Mouse (Mus musculus) midbrain, embryonic 16.5 days (tissue): Measurements from ENCODE around the gene Col18a1. TPM values are rescaled to one million over a fixed set of nuclear protein-coding genes. Genes with fewer than 3 reads are reported as not detected.

Source experiments
- ATAC-seq: fragments of 200-750 bp; cut with Nextera tagmentation; 2 replicates; pipeline ENCODE4 v1.8.0; 2017; ENCODE audit warnings: moderate TSS enrichment
- H3K27ac ChIP-seq: fragments of 300-500 bp; sonication (generic); 2 replicates; pipeline ENCODE4 v1.5.1; 2014; ENCODE audit warnings: mild to moderate bottlenecking, low read length, mixed read lengths
- H3K27me3 ChIP-seq: fragments of 300-500 bp; sonication (generic); 2 replicates; pipeline ENCODE4 v1.6.1; 2014; ENCODE audit warnings: low read depth, low read length, mixed read lengths; ENCODE audit not compliant: control insufficient read depth, insufficient read depth
- H3K36me3 ChIP-seq: fragments of 300-500 bp; sonication (generic); 2 replicates; pipeline ENCODE4 v1.6.1; 2014; ENCODE audit warnings: mild to moderate bottlenecking, low read length, moderate library complexity, mixed read lengths; ENCODE audit not compliant: control insufficient read depth, insufficient read depth
- H3K4me1 ChIP-seq: fragments of 300-500 bp; sonication (generic); 2 replicates; pipeline ENCODE4 v1.6.1; 2014; ENCODE audit warnings: mild to moderate bottlenecking, low read length, mixed read lengths; ENCODE audit not compliant: control insufficient read depth, insufficient read depth
- H3K4me2 ChIP-seq: fragments of 300-500 bp; sonication (generic); 2 replicates; pipeline ENCODE4 v1.6.1; 2014; ENCODE audit warnings: mild to moderate bottlenecking, low read length, mixed read lengths
- H3K4me3 ChIP-seq: fragments of 300-500 bp; sonication (generic); 2 replicates; pipeline ENCODE4 v1.5.1; 2014; ENCODE audit warnings: low read depth, mild to moderate bottlenecking, low read length, moderate library complexity, mixed read lengths
- H3K9ac ChIP-seq: fragments of 300-500 bp; sonication (generic); 2 replicates; pipeline ENCODE4 v1.6.1; 2014; ENCODE audit warnings: low read depth, low read length, mixed read lengths
- H3K9me3 ChIP-seq: fragments of 300-500 bp; sonication (generic); replicated peaks from 2 replicates; pipeline ENCODE4 v1.6.1; 2014; ENCODE audit warnings: mild to moderate bottlenecking, low read length, mixed read lengths; ENCODE audit not compliant: control insufficient read depth, poor library complexity, severe bottlenecking
- WGBS: fragments of 180-500 bp; shearing (Covaris S2); extraction: QIAGEN DNeasy Blood & Tissue Kit; methylation state at CpG from one replicate; pipeline ENCODE4 v1.1.7; 2014; 5-methylcytosine and 5-hydroxymethylcytosine counted together
- polyA plus RNA-seq: library from polyadenylated mRNA; unstranded; fragments of >200 nt; fragmentation: Nextera tagmentation; extraction: Ambion mirVana; gene quantifications from 2 replicates; pipeline ENCODE4 v1.2.1, GENCODE M21; 2015

Gene Col18a1
- polyA plus RNA-seq, 1 experiment from 2014 or later = 20.4 TPM

- no peaks in the 10 kb centered on the region for H3K9me3 ChIP-seq
- no peak overlapping the region for H3K4me2 ChIP-seq
- H3K27me3 ChIP-seq = no peaks in the 10 kb centered on the region
- H3K9ac ChIP-seq = no peak overlapping the region
- H3K4me3 ChIP-seq = no peak overlapping the region
- no peaks in the 10 kb centered on the region for H3K36me3 ChIP-seq
- H3K27ac ChIP-seq = no peak overlapping the region
- WGBS = 72% methylated on average over 3 of the region's 3 CpGs
- H3K4me1 ChIP-seq = no peaks in the 10 kb centered on the region
- ATAC-seq = no peak
These were observed 104.9 kb downstream of the Col18a1 start for GRCm38 (mm10) chr10:77061426-77061825.

GRCm38 (mm10) chr10:77056768-77057167, 109.6 kb downstream of the Col18a1 start:
- Histone ChIP-seq H3K4me1 (no peaks in the 10 kb centered on the region), H3K27ac (no peak overlapping the region), H3K27me3 (no peaks in the 10 kb centered on the region), H3K4me3 (no peak overlapping the region), H3K9me3 (no peaks in the 10 kb centered on the region), H3K36me3 (no peaks in the 10 kb centered on the region), H3K9ac (no peak overlapping the region), H3K4me2 (no peak overlapping the region)
- 77% methylated on average over 10 of the region's 10 CpGs for WGBS
- ATAC-seq = no peak

DNA sequence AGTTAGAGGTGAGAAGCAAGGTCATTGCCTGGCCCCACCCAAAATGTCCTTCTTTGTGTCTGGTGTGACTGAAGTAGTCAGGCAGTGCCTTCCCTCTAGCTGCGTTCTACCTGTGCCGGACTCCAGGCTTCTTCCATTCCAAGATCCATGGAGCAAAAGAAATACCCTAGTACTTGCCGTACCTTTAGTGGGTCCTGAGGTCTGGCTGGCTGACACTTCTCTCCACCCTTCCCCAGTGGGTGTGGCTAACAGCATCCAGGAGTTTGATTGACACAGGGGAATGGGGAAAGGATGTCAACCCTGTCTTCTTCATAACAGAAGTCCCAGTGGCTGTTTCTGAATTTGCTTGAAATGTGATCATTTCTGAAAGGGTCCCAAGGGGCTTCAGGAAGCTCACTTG, 117.7 kb downstream of the Col18a1 start:
- H3K36me3 ChIP-seq = peaks cover 14% of the 10 kb centered on the region
- 91% methylated on average over 3 of the region's 3 CpGs for WGBS
- H3K4me2 ChIP-seq = no peak overlapping the region
- no peak overlapping the region for H3K9ac ChIP-seq
- no peak for ATAC-seq
- no peaks in the 10 kb centered on the region for H3K9me3 ChIP-seq
- H3K27me3 ChIP-seq = no peaks in the 10 kb centered on the region
- H3K4me3 ChIP-seq = no peak overlapping the region
- H3K4me1 ChIP-seq = no peaks in the 10 kb centered on the region
- H3K27ac ChIP-seq = no peak overlapping the region

GRCm38 (mm10) chr10:77048196-77048595, 118.2 kb downstream of the Col18a1 start:
- Histone ChIP-seq H3K4me1 (no peaks in the 10 kb centered on the region), H3K9ac (no peak overlapping the region), H3K27me3 (no peaks in the 10 kb centered on the region), H3K4me3 (no peak overlapping the region), H3K4me2 (no peak overlapping the region), H3K9me3 (no peaks in the 10 kb centered on the region), H3K27ac (no peak overlapping the region), H3K36me3 (peaks cover 17% of the 10 kb centered on the region)
- ATAC-seq = no peak
- 79% methylated on average over 4 of the region's 4 CpGs for WGBS

DNA sequence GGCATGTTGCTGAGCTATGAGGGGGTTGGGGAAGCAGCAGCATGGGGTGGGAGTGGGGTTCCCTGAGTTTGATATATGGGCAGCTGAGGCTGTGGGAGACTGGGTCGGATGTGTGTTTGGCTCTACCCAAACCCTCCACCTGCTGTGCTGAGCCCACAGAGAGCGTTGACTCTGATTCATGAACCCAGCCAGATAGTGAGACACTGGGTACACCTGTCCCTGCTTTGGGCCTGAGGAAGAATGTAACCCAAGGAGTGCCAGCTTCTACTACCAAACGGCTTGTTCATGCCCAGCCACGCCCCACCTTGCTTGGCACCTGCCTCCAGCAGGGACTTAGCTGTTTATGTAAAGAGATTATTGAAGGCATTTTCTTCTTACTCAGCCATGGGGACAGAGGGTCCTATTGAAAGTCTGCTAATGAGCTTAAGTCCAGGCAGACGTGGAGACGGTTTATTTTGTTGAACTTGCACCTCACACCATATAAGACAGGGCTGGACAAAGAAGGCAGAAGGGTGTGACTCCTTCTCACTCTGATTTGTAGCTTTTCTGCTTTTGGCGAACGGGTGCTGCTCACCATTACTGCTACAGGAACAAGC, 127.7 kb downstream of the Col18a1 start:
- Histone ChIP-seq H3K27me3 (no peaks in the 10 kb centered on the region), H3K36me3 (peaks cover 19% of the 10 kb centered on the region), H3K4me2 (no peak overlapping the region), H3K4me3 (no peak overlapping the region), H3K4me1 (peaks cover 14% of the 10 kb centered on the region), H3K9ac (no peak overlapping the region), H3K27ac (no peak overlapping the region), H3K9me3 (no peaks in the 10 kb centered on the region)
- no peak for ATAC-seq
- WGBS = 62% methylated on average over 8 of the region's 8 CpGs

DNA sequence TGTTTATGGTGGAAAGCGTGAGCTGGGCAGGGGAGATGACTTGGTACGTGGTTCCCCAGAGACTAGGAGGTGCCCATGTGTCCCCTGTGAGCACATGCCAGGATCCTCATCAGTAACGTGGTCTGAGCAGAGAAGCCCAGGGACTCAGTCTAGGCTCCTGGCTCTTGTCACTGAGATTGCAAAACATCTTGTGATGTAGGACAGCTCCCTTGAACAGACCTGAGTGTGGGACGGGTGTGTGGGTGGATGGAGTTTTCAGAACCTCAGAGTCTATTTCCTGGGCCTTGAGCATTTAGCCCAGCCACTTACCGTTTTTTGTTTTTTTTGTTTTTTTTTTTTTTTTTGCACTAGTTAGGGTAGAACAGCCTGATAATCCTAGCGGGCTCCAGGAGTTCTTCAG, 130.9 kb downstream of the Col18a1 start:
- Histone ChIP-seq H3K4me3 (no peak overlapping the region), H3K27ac (no peak overlapping the region), H3K9ac (no peak overlapping the region; the same call in 1 of the 2 replicates), H3K4me1 (peaks cover 14% of the 10 kb centered on the region), H3K27me3 (no peaks in the 10 kb centered on the region), H3K9me3 (no peaks in the 10 kb centered on the region), H3K36me3 (peaks cover 5% of the 10 kb centered on the region; the same call in 1 of the 2 replicates), H3K4me2 (peak overlapping the region; percentile 75; the same call in 1 of the 2 replicates)
- WGBS = 86% methylated on average over 6 of the region's 6 CpGs
- ATAC-seq = no peak

GRCm38 (mm10) chr10:77033323-77034025, 132.9 kb downstream of the Col18a1 start:
- no peaks in the 10 kb centered on the region for H3K27me3 ChIP-seq
- H3K4me3 ChIP-seq = peak overlapping the region; percentile 59
- peak; percentile 82 for ATAC-seq
- H3K4me1 ChIP-seq = peaks cover 14% of the 10 kb centered on the region
- no peaks in the 10 kb centered on the region for H3K36me3 ChIP-seq
- peak overlapping the region; percentile 81 for H3K27ac ChIP-seq
- H3K9ac ChIP-seq = peak overlapping the region; percentile 73
- H3K4me2 ChIP-seq = peak overlapping the region; percentile 75
- WGBS = under 1% methylated on average over 30 of the region's 30 CpGs
- no peaks in the 10 kb centered on the region for H3K9me3 ChIP-seq

DNA sequence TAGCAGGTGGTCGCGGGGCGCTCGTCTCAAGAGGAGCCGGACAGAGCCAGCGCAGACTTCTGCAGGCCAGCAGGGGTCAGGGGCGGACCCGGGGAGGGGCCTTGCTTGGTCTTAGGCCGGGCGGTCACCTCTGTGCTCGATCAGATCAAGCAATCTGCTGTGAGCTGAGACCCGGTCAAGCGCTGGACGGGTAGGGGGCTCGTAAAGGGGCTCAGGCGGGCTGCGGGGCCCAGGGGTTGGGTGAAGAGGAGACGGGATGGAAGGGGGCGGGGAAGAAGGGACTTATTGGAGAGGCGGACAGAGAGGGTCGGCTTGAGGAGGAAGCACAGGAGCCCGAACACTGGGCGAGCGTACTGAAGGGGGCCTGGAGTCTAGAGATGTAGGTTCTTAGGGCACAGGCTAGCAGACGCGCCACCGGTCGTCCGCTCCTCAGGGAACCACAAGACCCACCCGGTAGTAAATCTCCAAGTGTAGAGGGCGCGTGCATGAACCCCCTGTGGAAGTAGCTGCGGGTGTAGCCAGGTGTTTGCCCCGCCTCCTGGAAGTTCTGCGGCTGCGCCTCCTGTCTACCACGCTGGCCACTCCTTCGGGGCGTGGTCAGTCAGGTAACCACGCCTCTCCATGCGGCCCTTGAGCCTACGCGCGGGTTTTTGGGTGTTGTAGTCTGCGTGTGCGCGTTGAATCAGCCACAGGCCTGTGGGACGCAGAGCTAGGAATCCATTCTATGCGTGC, 133.6 kb downstream of the Col18a1 start:
- Histone ChIP-seq H3K27ac (peak overlapping the region; percentile 81), H3K36me3 (no peaks in the 10 kb centered on the region), H3K9ac (peak overlapping the region; percentile 88), H3K4me1 (peaks cover 14% of the 10 kb centered on the region), H3K9me3 (no peaks in the 10 kb centered on the region), H3K4me3 (peak overlapping the region; percentile 59), H3K27me3 (no peaks in the 10 kb centered on the region), H3K4me2 (peak overlapping the region; percentile 75)
- peak; percentile 95 for ATAC-seq
- under 1% methylated on average over 49 of the region's 49 CpGs for WGBS
